Mouse (Mus musculus): ENCODE measurements around the gene Acoxl.

Acoxl gene

GRCm38 (mm10) chr2:128137480-128138276, 299.0 kb downstream of the Acoxl start:
- DNase-seq (ENCODE audit: low read depth, low spot score) = no peak

- no peak for DNase-seq (ENCODE audit: low read depth, low spot score)
Observed at GRCm38 (mm10) chr2:128138924-128139323, 300.2 kb downstream of the Acoxl start.

GRCm38 (mm10) chr2:128139781-128140180, 301.1 kb downstream of the Acoxl start:
- peak; percentile 34 for DNase-seq (ENCODE audit: low read depth, low spot score)

- peak; percentile 36 for DNase-seq (ENCODE audit: low read depth, low spot score)
Observed at GRCm38 (mm10) chr2:128140183-128140582, 301.5 kb downstream of the Acoxl start.

GRCm38 (mm10) chr2:128143992-128144391, 305.3 kb downstream of the Acoxl start:
- no peak for DNase-seq (ENCODE audit: low read depth, low spot score)

- no peak for DNase-seq (ENCODE audit: low read depth, low spot score)
Observed at GRCm38 (mm10) chr2:128145433-128145832, 306.8 kb downstream of the Acoxl start.

GRCm38 (mm10) chr2:128149596-128149995, 310.9 kb downstream of the Acoxl start:
- no peak for DNase-seq (ENCODE audit: low read depth, low spot score)

GRCm38 (mm10) chr2:128152211-128152610, 313.5 kb downstream of the Acoxl start:
- DNase-seq (ENCODE audit: low read depth, low spot score) = no peak

- DNase-seq (ENCODE audit: low read depth, low spot score) = no peak
Observed at GRCm38 (mm10) chr2:128152845-128153550, 314.3 kb downstream of the Acoxl start.

GRCm38 (mm10) chr2:128153551-128153910, 314.9 kb downstream of the Acoxl start:
- no peak for DNase-seq (ENCODE audit: low read depth, low spot score)

- no peak for DNase-seq (ENCODE audit: low read depth, low spot score)
Observed at GRCm38 (mm10) chr2:128155412-128156066, 316.9 kb downstream of the Acoxl start.

- no peak for DNase-seq (ENCODE audit: low read depth, low spot score)
Observed at GRCm38 (mm10) chr2:128156067-128156462, 317.4 kb downstream of the Acoxl start.

- DNase-seq (ENCODE audit: low read depth, low spot score) = no peak
Observed at GRCm38 (mm10) chr2:128156557-128157412, 318.1 kb downstream of the Acoxl start.

GRCm38 (mm10) chr2:128158734-128159410, 320.2 kb downstream of the Acoxl start:
- no peak for DNase-seq (ENCODE audit: low read depth, low spot score)

GRCm38 (mm10) chr2:128159619-128160125, 321.0 kb downstream of the Acoxl start:
- no peak for DNase-seq (ENCODE audit: low read depth, low spot score)

GRCm38 (mm10) chr2:128163177-128163576, 324.5 kb downstream of the Acoxl start:
- no peak for DNase-seq (ENCODE audit: low read depth, low spot score)

- DNase-seq (ENCODE audit: low read depth, low spot score) = no peak
Observed at GRCm38 (mm10) chr2:128166623-128167423, 328.1 kb downstream of the Acoxl start.

GRCm38 (mm10) chr2:128167930-128168329, 329.3 kb downstream of the Acoxl start:
- DNase-seq (ENCODE audit: low read depth, low spot score) = no peak

GRCm38 (mm10) chr2:128169486-128169885, 330.8 kb downstream of the Acoxl start:
- DNase-seq (ENCODE audit: low read depth, low spot score) = no peak

GRCm38 (mm10) chr2:128169972-128170371, 331.3 kb downstream of the Acoxl start:
- no peak for DNase-seq (ENCODE audit: low read depth, low spot score)
